Mouse (Mus musculus) testis, adult 2 months (tissue): ENCODE results near the gene Eif2s1.

Experiments
- CTCF ChIP-seq: fragments of 200-500 bp; IDR thresholded peaks from 2 replicates; pipeline ENCODE4 v1.5.1; 2012; ENCODE audit warnings: low read depth, mild to moderate bottlenecking, inconsistent platforms, low read length, moderate library complexity; ENCODE audit not compliant: control insufficient read depth, insufficient read depth, insufficient replicate concordance
- POLR2A ChIP-seq: fragments of 200-500 bp; IDR thresholded peaks from 2 replicates; pipeline ENCODE4 v1.6.1; 2012; ENCODE audit warnings: low read depth, mild to moderate bottlenecking, inconsistent platforms, low read length, moderate library complexity; ENCODE audit not compliant: control insufficient read depth

- TF ChIP-seq POLR2A (no peak), CTCF (no peak)
Observed at GRCm38 (mm10) chr12:78921421-78921820, 59.8 kb downstream of the Eif2s1 start.
